Mouse (Mus musculus) kidney, adult 11 months (tissue): Measurements from ENCODE around the gene Hopx.

ENCODE experiments used
- DNase-seq: peaks from one replicate; pipeline ENCODE4 v3.0.0; 2022

Gene Hopx

GRCm38 (mm10) chr5:77061372-77062038 lies 53.4 kb downstream of the Hopx start:
- DNase-seq: peak; percentile 22

- DNase-seq: no peak
Measured at GRCm38 (mm10) chr5:77060363-77060762, 54.6 kb downstream of the Hopx start.

GRCm38 (mm10) chr5:77056881-77057440 lies 58.0 kb downstream of the Hopx start:
- DNase-seq: no peak

- DNase-seq: no peak
Measured at GRCm38 (mm10) chr5:77052616-77053015, 62.3 kb downstream of the Hopx start.

DNA sequence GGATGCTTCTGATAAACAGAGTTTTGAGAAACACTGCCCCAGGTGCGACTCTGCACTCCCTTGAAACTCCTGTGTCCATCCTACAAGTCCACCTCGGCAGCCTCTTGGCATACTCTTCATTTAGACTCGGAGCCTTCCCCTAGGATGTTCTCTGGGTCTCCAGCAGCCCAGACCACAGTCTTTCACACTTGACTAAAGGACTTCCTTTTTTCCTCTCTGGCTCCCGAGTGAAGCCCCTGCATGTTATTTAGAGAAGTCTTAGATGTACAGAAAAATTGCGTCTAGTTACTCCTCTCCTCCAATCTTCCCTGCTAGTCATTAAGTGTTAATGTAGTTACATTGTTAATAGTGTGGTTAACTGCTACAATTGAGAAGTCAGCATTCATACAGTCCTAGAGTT lies 70.6 kb downstream of the Hopx start:
- no peak for DNase-seq

- DNase-seq: no peak
Measured at GRCm38 (mm10) chr5:77039391-77039790, 75.5 kb downstream of the Hopx start.

DNA sequence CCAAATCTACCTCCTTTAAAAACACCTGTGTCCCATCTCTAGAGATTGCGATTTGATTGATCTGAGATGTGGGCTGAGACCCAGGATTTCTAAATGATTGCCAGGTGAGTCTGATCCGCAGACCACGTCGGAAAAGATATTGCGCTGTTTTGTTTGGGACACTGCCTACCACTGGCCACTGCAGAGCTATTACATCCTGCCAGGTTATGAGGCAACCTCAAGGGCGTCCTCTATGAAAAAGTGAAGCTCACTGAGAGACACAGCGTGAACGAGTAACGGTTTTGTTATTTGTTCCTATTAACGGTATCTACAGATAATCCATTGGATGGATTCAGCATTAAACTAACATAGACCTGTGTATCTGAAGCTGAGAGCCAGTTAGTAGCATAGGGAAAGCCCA lies 76.5 kb downstream of the Hopx start:
- no peak for DNase-seq
